Comparison of ENCODE assay signal across 23 mouse cellular contexts in genomic region chr11:46386556-46386955, GRCm38 (mm10). TPM values are rescaled to one million over a fixed set of nuclear protein-coding genes. Genes with fewer than 3 reads are reported as not detected.
A peak's percentile ranks its signal among the peaks of the same experiment; 100 is the strongest.
DNase-seq lines count a peak whose midpoint lies in the region; ATAC-seq and TF ChIP-seq lines count a peak whose summit lies in the region.
"Had no signal": no experiment of that assay in that cellular context is flagged by ENCODE, and none has a peak within 500 bp of the region (broad histone marks: within the 10 kb centered on the region; RNA-seq: fewer than 3 reads in every experiment).

No protein-coding gene starts in this region.

- peak overlapping the region; percentile 31 for H3K4me3 ChIP-seq in spleen, adult 2 months (ENCODE audit: extremely low read depth, insufficient read depth, insufficient read length)
- H3K4me3 ChIP-seq: embryonic facial prominence, embryonic 10.5 days; forebrain, embryonic 13.5 days; heart, embryonic 13.5 days; hindbrain, embryonic 12.5 days had no signal

- no peak for TF ChIP-seq POLR2A in spleen, adult 2 months (IDR thresholded peaks at IDR 0.05; ENCODE audit: low read depth, low read length)

- peak; percentile 49 for ATAC-seq in CD4-positive, CD25-positive, alpha-beta regulatory T cell, adult 4 months
- ATAC-seq: forebrain, embryonic 13.5 days; hindbrain, embryonic 16.5 days; intestine, embryonic 16.5 days; Patski had no signal

- no peak for DNase-seq in spleen, adult 2 months (ENCODE audit: low read depth in 1 of 2, low spot score in 2 of 2)
- no peak for DNase-seq in spleen, adult 12 weeks (ENCODE audit: low spot score)
- peak; percentile 79 for DNase-seq in induced T-regulatory cell, adult 2 months (ENCODE audit: low read depth)
- no peak for DNase-seq in layer of hippocampus, postnatal 25 days (ENCODE audit: extremely low spot score in 1 of 2, low spot score in 1 of 2)
- no peak for DNase-seq in testis, postnatal 14 days (ENCODE audit: low spot score)
- DNase-seq: adrenal gland, adult 8-10 months; adrenal gland, postnatal 36 days; cerebellum, adult 2 months; cerebellum, postnatal 10 days; gastrocnemius, postnatal 36 days; heart, adult 18-20 months; heart, postnatal 4 days had no signal

- no peaks in the 10 kb centered on the region for H3K27me3 ChIP-seq in spleen, adult 2 months (ENCODE audit: control insufficient read depth, insufficient read depth, low read length)
- H3K27me3 ChIP-seq: forebrain, embryonic 13.5 days; heart, embryonic 13.5 days; hindbrain, embryonic 12.5 days had no signal

- TF ChIP-seq CTCF in spleen, adult 2 months (IDR thresholded peaks at IDR 0.05; ENCODE audit: extremely low read depth, insufficient read depth, insufficient read length, insufficient replicate concordance): no peak

- 0 out of 2 replicates have a peak, but pooled peaks cover 1% of the 10 kb centered on the region for H3K36me3 ChIP-seq in spleen, adult 2 months (ENCODE audit: control insufficient read depth, insufficient read depth, low read length)
- H3K36me3 ChIP-seq: embryonic facial prominence, embryonic 10.5 days; heart, embryonic 13.5 days; hindbrain, embryonic 12.5 days had no signal

- H3K4me1 ChIP-seq in spleen, adult 2 months (ENCODE audit: control insufficient read depth, insufficient read depth, insufficient read length): peaks cover 6% of the 10 kb centered on the region; the same call in 1 of the 2 replicates
- H3K4me1 ChIP-seq: forebrain, embryonic 13.5 days; heart, embryonic 13.5 days; hindbrain, embryonic 12.5 days had no signal

- H3K27ac ChIP-seq in spleen, adult 2 months (ENCODE audit: insufficient read depth, low read length): peak overlapping the region; percentile 55; the same call in 1 of the 2 replicates
- H3K27ac ChIP-seq: embryonic facial prominence, embryonic 10.5 days; forebrain, embryonic 13.5 days; heart, embryonic 13.5 days; hindbrain, embryonic 12.5 days had no signal

- WGBS in spleen, adult 2 months: 73% methylated on average over 8 of the region's 8 CpGs

RNA-seq across cellular contexts. Expression of gene Itk, which starts 2.8 kb away (rescaled TPM):
- 9.8 and 11.5 TPM in 2 replicates for polyA plus RNA-seq in spleen, adult 2 months (2012; rRNA removed)
- polyA plus RNA-seq in CD4-positive, CD25-positive, alpha-beta regulatory T cell, adult 4 months (2017; shearing (Covaris generic)): 100 to 1,000 TPM; 152 to 211 TPM
- under 1 TPM; 0.37 to 0.42 TPM for total RNA-seq in layer of hippocampus, postnatal 25 days (2021)
- total RNA-seq: gastrocnemius, adult 8-10 months had no signal
- polyA plus RNA-seq: forebrain, embryonic 13.5 days; heart, embryonic 13.5 days; heart, postnatal 0 days; hindbrain, embryonic 12.5 days; hindbrain, embryonic 16.5 days had no signal

RNA-seq across cellular contexts. Expression of gene Fam71b, which starts 9.8 kb away (rescaled TPM):
- polyA plus RNA-seq in spleen, adult 2 months (2012; rRNA removed): 0.69 and 1.2 TPM in 2 replicates
- under 1 TPM in 1 of 2 experiments, not detected in 1; 0.28 TPM for polyA plus RNA-seq in CD4-positive, CD25-positive, alpha-beta regulatory T cell, adult 4 months (2017; shearing (Covaris generic))
- total RNA-seq in layer of hippocampus, postnatal 25 days (2021): not detected
- total RNA-seq: adrenal gland, adult 8-10 months; adrenal gland, postnatal 36 days; gastrocnemius, adult 8-10 months; gastrocnemius, postnatal 36 days; heart, adult 18-20 months; heart, postnatal 4 days had no signal
- polyA plus RNA-seq: cerebellum, adult 2 months; embryonic facial prominence, embryonic 10.5 days; embryonic facial prominence, embryonic 14.5 days; forebrain, embryonic 13.5 days; heart, embryonic 13.5 days; heart, postnatal 0 days; hindbrain, embryonic 12.5 days; hindbrain, embryonic 16.5 days; intestine, embryonic 16.5 days; Patski had no signal

RNA-seq across cellular contexts. Expression of gene Med7, which starts 50.2 kb away (rescaled TPM):
- 14.7 and 21.0 TPM in 2 replicates for polyA plus RNA-seq in spleen, adult 2 months (2012; rRNA removed)
- 10 to 100 TPM; 32.6 to 42.0 TPM for polyA plus RNA-seq in CD4-positive, CD25-positive, alpha-beta regulatory T cell, adult 4 months (2017; shearing (Covaris generic))
- 10 to 100 TPM; 32.7 to 34.8 TPM for total RNA-seq in layer of hippocampus, postnatal 25 days (2021)

Comparison
In these comparisons a context has a peak if more than half of its experiments do, and no peak if none do; other contexts are left out.
1. RNA of gene Itk, which starts 2.8 kb away (polyA plus RNA-seq): 152 to 211 TPM in CD4-positive, CD25-positive, alpha-beta regulatory T cell, adult 4 months; 9.8 to 11.5 TPM in spleen, adult 2 months; every median in the first group is over 10 times any median in the second.